Mouse (Mus musculus) midbrain, embryonic 15.5 days (tissue): Measurements from ENCODE around the gene Scamp1. TPM values are rescaled to one million over a fixed set of nuclear protein-coding genes. Genes with fewer than 3 reads are reported as not detected.
A peak's percentile ranks its signal among the peaks of the same experiment; 100 is the strongest.

Source experiments
- ATAC-seq: fragments of 200-750 bp; cut with Nextera tagmentation; replicated peaks from 2 replicates; pipeline ENCODE4 v1.8.0; 2017; ENCODE audit warnings: moderate TSS enrichment
- H3K27ac ChIP-seq: fragments of 300-500 bp; sonication (generic); 2 replicates; pipeline ENCODE4 v1.5.1; 2015; ENCODE audit warnings: mild to moderate bottlenecking, inconsistent platforms
- H3K27me3 ChIP-seq: fragments of 300-500 bp; sonication (generic); replicated peaks from 2 replicates; pipeline ENCODE4 v1.6.1; 2015; ENCODE audit warnings: inconsistent platforms
- H3K36me3 ChIP-seq: fragments of 300-500 bp; sonication (generic); replicated peaks from 2 replicates; pipeline ENCODE4 v1.6.1; 2015; ENCODE audit warnings: inconsistent platforms
- H3K4me1 ChIP-seq: fragments of 300-500 bp; sonication (generic); 2 replicates; pipeline ENCODE4 v1.6.1; 2015; ENCODE audit warnings: inconsistent platforms
- H3K4me2 ChIP-seq: fragments of 300-500 bp; sonication (generic); 2 replicates; pipeline ENCODE4 v1.6.1; 2015; ENCODE audit warnings: inconsistent platforms, mild to moderate bottlenecking, moderate library complexity
- H3K4me3 ChIP-seq: fragments of 300-500 bp; sonication (generic); 2 replicates; pipeline ENCODE4 v1.5.1; 2015; ENCODE audit warnings: mild to moderate bottlenecking, inconsistent platforms
- H3K9ac ChIP-seq: fragments of 300-500 bp; sonication (generic); 2 replicates; pipeline ENCODE4 v1.6.1; 2015; ENCODE audit warnings: mild to moderate bottlenecking, inconsistent platforms
- H3K9me3 ChIP-seq: fragments of 300-500 bp; sonication (generic); 2 replicates; pipeline ENCODE4 v1.6.1; 2016; ENCODE audit warnings: inconsistent platforms
- WGBS: fragments of 180-500 bp; shearing (Covaris S2); methylation state at CpG from one replicate; pipeline ENCODE4 v1.1.7; 2015; ENCODE audit warnings: mixed read lengths; 5-methylcytosine and 5-hydroxymethylcytosine counted together
- polyA plus RNA-seq: library from polyadenylated mRNA; unstranded; fragments of >200 nt; fragmentation: Nextera tagmentation; extraction: Ambion mirVana; gene quantifications from 2 replicates; pipeline ENCODE4 v1.2.1, GENCODE M21; 2015

The Scamp1 gene
- polyA plus RNA-seq, 1 experiment from 2014 or later: 192 TPM

GRCm38 (mm10) chr13:94164501-94164900 lies 121.2 kb downstream of the Scamp1 start:
- no peaks in the 10 kb centered on the region for H3K4me1 ChIP-seq
- H3K27me3 ChIP-seq: no peaks in the 10 kb centered on the region
- H3K9ac ChIP-seq: no peak overlapping the region
- H3K27ac ChIP-seq: no peak overlapping the region
- WGBS: 81% methylated on average over 6 of the region's 6 CpGs
- H3K4me2 ChIP-seq: no peak overlapping the region
- no peak overlapping the region for H3K4me3 ChIP-seq
- no peaks in the 10 kb centered on the region for H3K9me3 ChIP-seq
- H3K36me3 ChIP-seq: no peaks in the 10 kb centered on the region
- no peak for ATAC-seq

- no peak overlapping the region for H3K4me2 ChIP-seq
- WGBS: 87% methylated on average over 7 of the region's 7 CpGs
- no peak overlapping the region for H3K4me3 ChIP-seq
- H3K9ac ChIP-seq: no peak overlapping the region
- H3K27ac ChIP-seq: no peak overlapping the region
- ATAC-seq: no peak
- H3K36me3 ChIP-seq: no peaks in the 10 kb centered on the region
- H3K27me3 ChIP-seq: no peaks in the 10 kb centered on the region
- no peaks in the 10 kb centered on the region for H3K9me3 ChIP-seq
- H3K4me1 ChIP-seq: peaks cover 9% of the 10 kb centered on the region; the same call in 1 of the 2 replicates
Observed at GRCm38 (mm10) chr13:94159478-94160220, 126.0 kb downstream of the Scamp1 start.

DNA sequence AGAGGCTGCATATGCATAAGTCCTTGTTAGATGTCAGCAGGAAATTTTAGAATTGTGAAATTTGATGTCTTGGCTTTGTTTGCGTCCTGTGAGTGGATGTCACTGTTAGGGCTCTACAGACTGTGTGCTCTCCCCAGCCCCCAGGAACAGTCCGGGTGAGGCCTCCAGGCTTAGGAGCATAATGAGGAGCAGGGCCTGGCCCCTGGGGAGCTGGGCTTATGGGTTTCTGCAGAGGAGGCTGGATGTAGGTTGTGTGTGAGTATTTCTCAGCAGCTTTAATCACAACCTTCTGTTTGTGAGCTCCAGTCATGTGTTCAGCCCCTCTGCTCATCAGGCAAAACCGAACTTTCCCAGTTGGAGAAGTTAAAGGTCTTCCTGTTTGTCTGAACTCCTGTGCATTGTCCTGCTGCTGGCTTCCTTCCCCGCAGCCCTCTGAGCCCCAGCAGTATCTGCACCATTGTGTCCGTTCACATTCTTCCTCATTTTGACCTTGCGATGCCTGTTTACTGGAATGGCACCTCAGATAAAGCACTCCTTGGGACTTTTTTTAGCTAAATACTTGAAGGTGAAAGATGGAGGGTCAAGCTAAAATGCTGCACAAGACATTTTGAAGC lies 126.7 kb downstream of the Scamp1 start:
- H3K4me3 ChIP-seq: no peak overlapping the region
- H3K4me2 ChIP-seq: no peak overlapping the region
- ATAC-seq: no peak
- no peak overlapping the region; the same call in 1 of the 2 replicates for H3K27ac ChIP-seq
- H3K27me3 ChIP-seq: no peaks in the 10 kb centered on the region
- H3K9me3 ChIP-seq: no peaks in the 10 kb centered on the region
- no peaks in the 10 kb centered on the region for H3K36me3 ChIP-seq
- WGBS: 51% methylated on average over 6 of the region's 6 CpGs
- peaks cover 9% of the 10 kb centered on the region; the same call in 1 of the 2 replicates for H3K4me1 ChIP-seq
- H3K9ac ChIP-seq: no peak overlapping the region

- Histone ChIP-seq H3K4me2 (no peak overlapping the region), H3K4me1 (peaks cover 9% of the 10 kb centered on the region; the same call in 1 of the 2 replicates), H3K36me3 (no peaks in the 10 kb centered on the region), H3K9me3 (no peaks in the 10 kb centered on the region), H3K27ac (0 out of 2 replicates have a peak overlapping the region, but pooled peaks have one; percentile 9), H3K9ac (no peak overlapping the region), H3K27me3 (no peaks in the 10 kb centered on the region), H3K4me3 (no peak overlapping the region)
- WGBS: 47% methylated on average over 9 of the region's 9 CpGs
- ATAC-seq: 0 out of 2 replicates have a peak, but pooled peaks have one; percentile 65
Observed at GRCm38 (mm10) chr13:94155657-94156429, 129.8 kb downstream of the Scamp1 start.

DNA sequence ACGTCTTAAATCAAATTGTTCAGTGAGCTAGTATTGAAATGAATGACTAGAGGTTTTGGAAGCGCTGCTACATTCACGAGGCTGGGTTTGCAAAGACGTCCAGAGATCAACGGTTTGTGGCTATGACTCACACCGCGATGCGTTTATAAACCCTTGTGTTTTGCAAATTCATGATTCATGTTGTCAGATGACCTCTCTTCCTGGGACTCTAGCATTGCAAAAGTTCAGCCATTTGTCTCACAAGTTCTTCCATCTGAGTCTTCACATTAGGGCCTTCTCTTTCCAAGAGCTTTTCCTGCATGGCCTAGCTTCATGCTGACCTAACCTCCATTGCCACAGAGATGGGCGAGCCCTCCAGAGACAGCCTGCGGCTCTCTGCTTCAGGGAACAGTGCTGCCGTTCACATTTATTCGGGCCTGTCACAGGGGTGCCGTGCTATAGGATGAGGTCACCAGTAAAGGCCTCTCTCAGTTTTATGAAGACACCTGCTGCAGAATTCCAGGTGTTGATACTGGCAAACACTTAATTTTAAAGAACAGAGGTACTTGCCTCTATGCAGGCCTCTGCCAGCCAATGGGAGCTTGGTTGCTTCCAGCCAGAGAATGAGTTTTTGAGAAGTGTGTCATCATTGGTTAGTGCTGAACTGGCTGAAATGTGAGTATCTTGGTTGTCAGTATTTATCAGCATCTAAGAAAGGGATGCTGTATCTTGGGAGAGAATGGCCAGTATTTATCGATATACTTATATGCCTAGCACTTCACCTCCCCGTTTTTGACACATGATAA lies 131.0 kb downstream of the Scamp1 start:
- Histone ChIP-seq H3K9ac (no peak overlapping the region), H3K4me1 (peaks cover 9% of the 10 kb centered on the region; the same call in 1 of the 2 replicates), H3K4me2 (no peak overlapping the region), H3K27ac (no peak overlapping the region), H3K36me3 (no peaks in the 10 kb centered on the region), H3K4me3 (no peak overlapping the region), H3K27me3 (no peaks in the 10 kb centered on the region), H3K9me3 (no peaks in the 10 kb centered on the region)
- no peak for ATAC-seq
- WGBS: 90% methylated on average over 15 of the region's 15 CpGs

GRCm38 (mm10) chr13:94153658-94154057 lies 132.0 kb downstream of the Scamp1 start:
- H3K4me1 ChIP-seq: 0 out of 2 replicates have a peak, but pooled peaks cover 1% of the 10 kb centered on the region
- H3K4me3 ChIP-seq: no peak overlapping the region
- no peaks in the 10 kb centered on the region for H3K36me3 ChIP-seq
- 88% methylated on average over 6 of the region's 6 CpGs for whole genome bisulfite sequencing
- H3K4me2 ChIP-seq: no peak overlapping the region
- no peaks in the 10 kb centered on the region for H3K27me3 ChIP-seq
- no peak overlapping the region for H3K9ac ChIP-seq
- no peak for ATAC-seq
- H3K27ac ChIP-seq: no peak overlapping the region
- no peaks in the 10 kb centered on the region for H3K9me3 ChIP-seq

- no peaks in the 10 kb centered on the region for H3K36me3 ChIP-seq
- ATAC-seq: no peak
- H3K9me3 ChIP-seq: no peaks in the 10 kb centered on the region
- no peak overlapping the region for H3K4me3 ChIP-seq
- no peak overlapping the region for H3K9ac ChIP-seq
- H3K27me3 ChIP-seq: no peaks in the 10 kb centered on the region
- no peaks in the 10 kb centered on the region for H3K4me1 ChIP-seq
- H3K4me2 ChIP-seq: no peak overlapping the region
- WGBS: 97% methylated on average over 10 of the region's 10 CpGs
- H3K27ac ChIP-seq: no peak overlapping the region
Observed at GRCm38 (mm10) chr13:94152836-94153235, 132.8 kb downstream of the Scamp1 start.

Other genes with a start within 250 kb of the Scamp1 start
- gene Lhfpl2, start 228.1 kb downstream of the Scamp1 start, polyA plus RNA-seq: 16.3 and 16.8 TPM in 2 replicates
- 27.3 and 27.7 TPM in 2 replicates for gene Ap3b1, start 73.1 kb upstream of the Scamp1 start, polyA plus RNA-seq